Mouse (Mus musculus): ENCODE data around the gene Ppan.

Gene Ppan

GRCm38 (mm10) chr9:20887704-20888385 is at the start of gene Ppan:
Gene Ppan (plus strand): TSS chr9:20888175.
- peak; percentile 94 for DNase-seq (ENCODE audit: low spot score)

- no peak for DNase-seq (ENCODE audit: low spot score)
Measured at GRCm38 (mm10) chr9:20838931-20839330, 49.0 kb upstream of the Ppan start.

DNA sequence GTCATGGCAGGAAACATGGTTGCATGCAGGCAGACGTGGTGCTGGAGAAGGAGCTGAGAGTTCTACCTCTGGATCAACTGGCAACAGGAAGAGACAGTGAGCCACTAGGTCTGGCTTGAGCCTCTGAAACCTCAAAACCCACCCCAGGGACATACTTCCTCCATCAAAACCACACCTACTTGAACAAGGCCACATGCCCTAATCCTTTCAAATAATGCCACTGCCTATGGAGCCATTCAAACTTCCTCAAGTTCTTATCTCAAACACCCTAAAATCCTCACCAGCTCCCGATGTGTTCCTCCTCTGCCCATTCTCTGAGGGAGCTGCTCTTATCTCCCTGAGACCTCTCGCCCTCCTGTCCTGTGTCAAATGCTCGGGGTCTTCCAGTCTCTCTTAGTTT is 45.8 kb upstream of the Ppan start:
- no peak for DNase-seq (ENCODE audit: low spot score)

GRCm38 (mm10) chr9:20842670-20843069 is 45.3 kb upstream of the Ppan start:
- DNase-seq (ENCODE audit: low spot score): no peak

- DNase-seq (ENCODE audit: low spot score): no peak
Measured at GRCm38 (mm10) chr9:20850179-20850578, 37.8 kb upstream of the Ppan start.

DNA sequence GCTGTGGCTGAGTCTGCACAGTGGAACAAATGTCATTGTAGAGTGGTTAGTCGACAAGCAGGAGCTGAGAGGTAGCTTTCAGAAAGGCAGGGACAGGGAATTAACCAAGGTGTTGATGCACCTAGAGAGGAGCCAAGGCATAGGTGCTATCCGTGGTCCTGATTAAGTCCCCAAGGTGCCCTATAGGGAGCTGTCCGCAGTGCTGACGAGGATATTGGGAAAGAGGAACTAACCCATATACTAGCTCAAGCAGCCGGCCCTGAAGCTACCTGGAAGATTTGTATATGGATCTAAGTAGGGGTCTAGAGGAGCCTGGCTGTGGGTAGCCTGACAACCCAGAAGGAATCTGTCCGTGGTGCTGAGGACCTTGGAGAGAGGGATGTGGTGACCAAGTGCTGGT is 30.8 kb upstream of the Ppan start:
- peak; percentile 67 for DNase-seq (ENCODE audit: low spot score)

DNA sequence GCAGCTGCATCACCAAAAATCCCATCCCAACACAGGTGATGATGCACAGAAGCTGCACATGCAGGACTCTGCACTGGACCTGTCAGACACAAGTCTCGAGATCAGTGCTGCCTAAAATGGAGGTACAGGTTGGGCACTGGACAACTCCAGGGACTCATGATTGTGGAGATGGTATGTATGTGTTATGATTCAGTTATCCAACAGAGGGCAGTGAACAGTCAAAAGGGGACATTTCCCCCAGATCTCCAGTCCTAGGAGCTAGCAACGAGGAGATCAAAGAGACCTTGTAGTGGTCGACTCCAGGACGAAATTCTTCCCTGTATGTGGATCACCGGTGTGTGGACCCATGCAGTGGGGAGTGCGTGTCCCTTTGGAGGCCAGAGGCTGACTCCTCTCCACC is 28.0 kb upstream of the Ppan start:
- no peak for DNase-seq (ENCODE audit: low spot score)

- DNase-seq (ENCODE audit: low spot score): no peak
Measured at GRCm38 (mm10) chr9:20861821-20862220, 26.2 kb upstream of the Ppan start.

DNA sequence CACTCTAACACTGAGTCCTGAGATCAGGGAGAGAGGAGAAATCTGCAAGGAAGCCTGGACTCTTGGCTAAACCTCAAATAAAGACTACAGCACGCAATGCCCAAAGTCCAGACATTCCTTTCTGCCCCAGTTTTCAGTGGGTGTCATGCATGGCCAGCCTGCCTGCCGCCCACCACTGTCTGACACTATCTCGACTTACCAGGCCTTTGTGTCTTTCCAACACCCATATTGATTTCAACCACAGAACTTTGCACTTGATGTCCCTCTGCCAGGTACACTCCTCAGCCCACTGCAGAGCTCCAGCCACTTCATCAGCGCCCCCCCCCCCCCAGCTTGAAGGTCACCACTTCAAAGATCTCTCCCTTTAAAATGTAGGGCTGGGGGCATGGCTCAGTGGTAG is 25.8 kb upstream of the Ppan start:
- no peak for DNase-seq (ENCODE audit: low spot score)

GRCm38 (mm10) chr9:20866879-20867278 is 21.1 kb upstream of the Ppan start:
- peak; percentile 74 for DNase-seq (ENCODE audit: low spot score)

GRCm38 (mm10) chr9:20868448-20869001 is 19.4 kb upstream of the Ppan start, which contains the start of gene A230050P20Rik:
Gene A230050P20Rik (plus strand): TSS chr9:20868642.
- no peak for DNase-seq (ENCODE audit: low spot score)

GRCm38 (mm10) chr9:20869246-20869645 is 18.7 kb upstream of the Ppan start:
- DNase-seq (ENCODE audit: low spot score): no peak

DNA sequence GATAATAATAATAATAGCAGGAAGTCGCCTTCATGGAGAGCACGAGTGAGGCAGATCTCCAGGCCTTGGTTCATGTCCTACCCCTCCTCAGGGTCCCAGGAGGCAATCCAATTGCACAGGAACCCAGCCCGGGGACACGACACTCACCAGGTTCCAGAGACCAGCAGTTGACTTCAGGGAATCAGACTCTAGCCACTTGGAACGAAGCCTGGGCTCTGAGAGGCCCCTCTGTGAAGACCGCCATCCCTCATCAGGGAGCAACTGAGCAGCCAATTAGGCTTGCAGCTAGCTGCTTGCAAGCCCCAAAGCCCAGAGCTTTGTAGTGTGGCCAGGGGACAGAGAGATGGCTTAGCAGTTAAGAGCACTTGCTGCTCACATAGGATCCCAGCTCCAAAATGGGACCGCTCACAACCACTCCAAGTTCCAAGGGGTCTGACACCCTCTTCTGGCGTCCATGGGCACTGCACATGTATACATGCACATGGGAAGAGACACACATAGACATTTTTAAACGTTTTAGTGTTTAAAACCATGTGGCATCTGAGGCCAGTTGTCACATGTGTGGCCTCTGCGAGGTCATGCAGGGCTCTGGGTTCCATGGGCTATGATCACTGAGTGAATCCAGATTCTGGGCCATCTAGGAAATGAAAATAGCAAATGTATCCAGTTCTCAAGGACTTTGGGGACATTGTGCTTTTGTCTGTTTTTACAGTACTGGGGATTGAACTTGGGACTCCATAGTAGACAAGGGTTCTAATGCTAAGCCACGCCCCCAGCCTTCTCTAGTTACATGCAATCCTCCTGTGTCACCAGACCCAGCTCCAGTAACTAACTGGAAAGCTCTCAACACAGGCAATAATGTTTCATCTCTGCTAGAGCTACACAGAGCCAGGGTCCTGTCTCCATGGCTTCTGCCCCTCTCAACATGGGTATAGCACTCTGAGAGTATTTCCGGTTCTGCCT is 17.5 kb upstream of the Ppan start:
- DNase-seq (ENCODE audit: low spot score): no peak

GRCm38 (mm10) chr9:20872991-20873390 is 15.0 kb upstream of the Ppan start:
- no peak for DNase-seq (ENCODE audit: low spot score)

GRCm38 (mm10) chr9:20873521-20873920 is 14.5 kb upstream of the Ppan start:
- no peak for DNase-seq (ENCODE audit: low spot score)

- no peak for DNase-seq (ENCODE audit: low spot score)
Measured at GRCm38 (mm10) chr9:20875021-20875790, 12.8 kb upstream of the Ppan start.

DNA sequence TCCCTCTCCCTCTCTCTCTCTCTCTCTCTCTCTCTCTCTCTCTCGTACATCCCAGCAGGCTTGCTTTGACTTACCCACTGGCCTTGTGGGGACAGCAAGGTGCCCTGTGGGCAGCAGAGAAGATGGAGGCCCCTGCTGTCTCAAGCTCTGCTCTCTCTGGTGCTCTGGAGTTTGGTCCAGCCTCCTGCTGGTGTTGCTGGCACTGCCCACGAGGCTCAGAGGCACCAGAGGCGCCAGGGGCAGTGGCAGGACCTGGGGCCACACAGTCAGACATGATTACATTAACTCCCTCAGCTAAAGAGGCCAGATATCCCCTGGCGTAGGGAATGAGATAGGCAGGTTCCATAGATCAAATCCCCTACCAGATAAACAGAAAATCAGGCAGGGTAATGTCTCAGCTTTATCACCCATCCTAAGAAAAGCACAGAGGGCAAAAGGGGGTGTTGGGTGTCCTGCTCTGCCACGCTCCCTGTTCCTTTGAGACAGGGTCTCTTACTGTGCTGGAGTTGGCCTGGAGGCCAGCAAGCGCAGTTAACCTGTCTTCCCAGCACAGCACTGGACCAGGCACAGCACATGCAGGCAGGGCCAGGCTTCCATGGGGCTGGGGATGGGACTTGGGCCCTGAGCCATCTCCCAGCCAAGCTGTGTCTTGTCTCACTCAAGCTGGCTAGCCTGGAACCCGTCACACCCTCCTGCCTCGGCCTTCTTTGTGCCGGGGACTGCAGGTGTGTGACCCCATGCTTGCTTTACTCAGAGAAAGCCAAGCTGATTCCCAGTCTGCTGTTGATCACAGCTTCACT is 11.5 kb upstream of the Ppan start:
- no peak for DNase-seq (ENCODE audit: low spot score)

DNA sequence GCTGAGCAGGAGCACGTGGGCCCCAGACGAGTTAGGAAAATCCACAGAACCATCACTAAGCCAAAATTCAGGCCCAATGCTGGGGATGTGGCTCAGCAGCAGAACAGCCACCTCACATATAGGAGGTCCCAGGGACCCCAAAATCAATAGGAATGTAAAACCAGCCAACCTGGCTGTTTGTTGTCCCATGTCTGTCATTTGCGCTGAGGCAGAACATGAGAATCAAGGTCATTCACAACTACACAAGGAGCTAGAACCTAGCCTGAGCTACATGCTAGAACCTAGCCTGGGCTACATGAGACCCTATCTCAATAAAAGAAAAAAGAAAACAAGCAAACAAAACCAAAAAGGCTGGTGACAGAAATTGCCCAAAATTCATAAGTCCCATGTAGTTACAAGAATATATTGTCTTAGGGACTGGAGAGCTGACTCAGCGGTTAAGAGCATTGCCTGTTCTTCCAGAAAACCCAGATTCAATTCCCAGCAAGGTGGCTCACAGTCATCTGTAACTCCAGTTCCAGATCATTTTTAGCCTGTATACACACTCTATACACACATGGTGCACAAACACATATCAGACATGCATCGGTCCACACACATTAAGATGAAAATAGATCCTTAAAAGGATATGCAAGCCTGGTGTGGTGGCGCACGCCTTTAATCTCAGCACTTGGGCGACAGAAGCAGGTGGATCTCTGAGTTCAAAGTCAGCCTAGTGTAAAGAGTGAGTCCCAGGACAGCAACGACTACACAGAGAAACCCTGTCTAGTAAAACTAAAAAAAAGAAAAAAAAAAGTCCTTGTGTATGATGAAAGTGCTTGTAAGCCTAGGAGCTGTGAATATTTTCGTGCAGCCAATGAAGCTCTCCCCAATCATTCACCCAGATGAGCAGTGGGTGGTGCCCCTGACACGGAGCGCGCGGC is 10.6 kb upstream of the Ppan start:
- no peak for DNase-seq (ENCODE audit: low spot score)

DNA sequence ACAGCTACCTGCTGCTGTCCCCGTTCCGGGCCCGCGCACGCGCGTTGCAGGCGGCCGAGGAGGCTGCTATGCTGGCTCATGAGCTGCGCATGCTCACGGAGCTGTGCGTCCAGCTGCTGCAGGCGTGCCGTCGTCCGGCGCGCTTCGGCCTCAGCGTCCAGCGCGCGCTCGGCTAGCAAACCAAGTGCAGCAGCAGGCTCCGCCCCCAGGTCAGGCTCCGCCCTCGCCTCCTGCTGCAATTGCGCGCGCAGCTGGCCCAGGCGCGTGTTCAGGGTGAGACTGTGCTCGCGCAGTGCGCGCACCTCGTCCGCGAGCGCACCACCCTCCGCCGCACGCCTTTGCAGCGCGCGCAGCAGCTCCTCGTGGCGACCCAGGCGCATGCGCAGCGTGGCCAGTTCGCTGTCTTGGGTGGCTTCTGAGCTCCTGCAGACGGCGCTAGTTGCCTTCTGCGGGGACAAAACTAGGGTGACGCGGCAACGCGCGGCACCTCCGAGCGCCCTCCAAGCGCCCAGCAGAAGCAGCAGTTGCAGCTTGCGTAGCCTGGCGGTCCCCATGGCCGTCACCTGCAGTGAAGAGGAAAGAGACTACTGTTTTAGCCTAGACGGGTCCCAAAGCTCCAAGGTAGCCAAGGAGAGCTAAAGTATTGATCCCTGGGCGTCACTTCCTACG is 9.8 kb upstream of the Ppan start:
- peak; percentile 99 for DNase-seq (ENCODE audit: low spot score)

- DNase-seq (ENCODE audit: low spot score): no peak
Measured at GRCm38 (mm10) chr9:20878710-20879065, 9.3 kb upstream of the Ppan start.
